Mouse (Mus musculus) MEL (cell line): ENCODE data around the gene Aurka.

ENCODE experiments used
- CHD2 ChIP-seq: IDR thresholded peaks from 2 replicates; pipeline ENCODE4 v1.6.1; 2011; ENCODE audit warnings: low read length, improper control_type of control experiment
- CTCF ChIP-seq, 3 experiments: IDR thresholded peaks in 2 of 3; conservative IDR thresholded peaks in 1 of 3; 2 replicates each; pipeline ENCODE4 v1.5.1; 2011 to 2012; ENCODE audit warnings: low read length in 3 of 3, low read depth in 2 of 3, mild to moderate bottlenecking in 2 of 3, improper control_type of control experiment in 1 of 3, inconsistent platforms in 1 of 3, mixed read lengths in 1 of 3, moderate library complexity in 1 of 3; ENCODE audit not compliant: control insufficient read depth in 1 of 3, insufficient read depth in 1 of 3, poor library complexity in 1 of 3, severe bottlenecking in 1 of 3
- E2F4 ChIP-seq: IDR thresholded peaks from 2 replicates; pipeline ENCODE4 v1.6.1; 2011; ENCODE audit warnings: low read depth, low read length, improper control_type of control experiment, borderline replicate concordance
- EP300 ChIP-seq, 2 experiments: IDR thresholded peaks; 2 replicates each; pipeline ENCODE4 v1.6.1; 2011; ENCODE audit warnings: improper control_type of control experiment in 2 of 2, low read length in 2 of 2, low read depth in 1 of 2, mild to moderate bottlenecking in 1 of 2
- HCFC1 ChIP-seq: IDR thresholded peaks from 2 replicates; pipeline ENCODE4 v1.6.1; 2012; ENCODE audit warnings: low read depth, mild to moderate bottlenecking, inconsistent platforms, low read length, improper control_type of control experiment, moderate library complexity
- MAX ChIP-seq: IDR thresholded peaks from 2 replicates; pipeline ENCODE4 v1.6.1; 2011; ENCODE audit warnings: low read length, improper control_type of control experiment
- MYC ChIP-seq: IDR thresholded peaks from 2 replicates; pipeline ENCODE4 v1.6.1; 2011; ENCODE audit warnings: low read depth, mild to moderate bottlenecking, low read length, improper control_type of control experiment, moderate library complexity
- POLR2A ChIP-seq, 2 experiments: IDR thresholded peaks; 2 replicates each; pipeline ENCODE4 v1.6.1; 2011 to 2012; ENCODE audit warnings: low read length in 2 of 2, mild to moderate bottlenecking in 2 of 2, control low read depth in 1 of 2, improper control_type of control experiment in 1 of 2, low read depth in 1 of 2, moderate library complexity in 1 of 2; ENCODE audit not compliant: control insufficient read depth in 1 of 2, insufficient read depth in 1 of 2, poor library complexity in 1 of 2
- RCOR1 ChIP-seq: IDR thresholded peaks from 2 replicates; pipeline ENCODE4 v1.6.1; 2012; ENCODE audit warnings: low read depth, mild to moderate bottlenecking, inconsistent platforms, low read length, improper control_type of control experiment
- SMC3 ChIP-seq: IDR thresholded peaks from 2 replicates; pipeline ENCODE4 v1.6.1; 2011; ENCODE audit warnings: low read depth, low read length, improper control_type of control experiment
- TBP ChIP-seq: IDR thresholded peaks from 2 replicates; pipeline ENCODE4 v1.8.0; 2011; ENCODE audit warnings: low read depth, low read length, improper control_type of control experiment
- ZKSCAN1 ChIP-seq: IDR thresholded peaks from 2 replicates; pipeline ENCODE4 v1.6.1; 2012; ENCODE audit warnings: low read depth, mild to moderate bottlenecking, inconsistent platforms, low read length, improper control_type of control experiment, moderate library complexity
- ZMIZ1 ChIP-seq: IDR thresholded peaks from 2 replicates; pipeline ENCODE4 v1.6.1; 2012; ENCODE audit warnings: low read depth, mild to moderate bottlenecking, inconsistent platforms, low read length, improper control_type of control experiment, moderate library complexity
- ZNF384 ChIP-seq: IDR thresholded peaks from 2 replicates; pipeline ENCODE4 v1.6.1; 2012; ENCODE audit warnings: low read depth, mild to moderate bottlenecking, inconsistent platforms, low read length, improper control_type of control experiment

GRCm38 (mm10) chr2:172411091-172411490 lies 40.8 kb upstream of the Aurka start:
- no peak for TF ChIP-seq E2F4
- no peak for TF ChIP-seq CTCF (IDR thresholded peaks at IDR 0.05 in 2 of 3, conservative IDR thresholded peaks at IDR 0.05 in 1 of 3; ENCODE audit: control insufficient read depth in 1 of 3, insufficient read depth in 1 of 3, low read depth in 2 of 3, low read length in 3 of 3, poor library complexity in 1 of 3, severe bottlenecking in 1 of 3)
- TF ChIP-seq RCOR1, result no peak
- no peak for TF ChIP-seq ZKSCAN1
- TF ChIP-seq POLR2A (IDR thresholded peaks at IDR 0.05; ENCODE audit: control insufficient read depth in 1 of 2, insufficient read depth in 1 of 2, low read depth in 1 of 2, low read length in 2 of 2, poor library complexity in 1 of 2), result no peak
- TF ChIP-seq HCFC1, result no peak
- TF ChIP-seq ZNF384, result no peak
- TF ChIP-seq SMC3, result no peak
- no peak for TF ChIP-seq TBP
- no peak for TF ChIP-seq CHD2
- TF ChIP-seq EP300 (IDR thresholded peaks at IDR 0.05; ENCODE audit: low read depth in 1 of 2, low read length in 2 of 2), result no peak
- no peak for TF ChIP-seq MAX
- TF ChIP-seq ZMIZ1, result no peak
- no peak for TF ChIP-seq MYC
